Mouse (Mus musculus): ENCODE measurements at regions not wholly inside any gene's neighbourhood (a gene's known extent, or its start where the extent isn't known, plus 50 kb on each side); places are given as distances from the start of the nearest gene placed in this dataset.
A peak's percentile ranks its signal among the peaks of the same experiment; 100 is the strongest.

DNA sequence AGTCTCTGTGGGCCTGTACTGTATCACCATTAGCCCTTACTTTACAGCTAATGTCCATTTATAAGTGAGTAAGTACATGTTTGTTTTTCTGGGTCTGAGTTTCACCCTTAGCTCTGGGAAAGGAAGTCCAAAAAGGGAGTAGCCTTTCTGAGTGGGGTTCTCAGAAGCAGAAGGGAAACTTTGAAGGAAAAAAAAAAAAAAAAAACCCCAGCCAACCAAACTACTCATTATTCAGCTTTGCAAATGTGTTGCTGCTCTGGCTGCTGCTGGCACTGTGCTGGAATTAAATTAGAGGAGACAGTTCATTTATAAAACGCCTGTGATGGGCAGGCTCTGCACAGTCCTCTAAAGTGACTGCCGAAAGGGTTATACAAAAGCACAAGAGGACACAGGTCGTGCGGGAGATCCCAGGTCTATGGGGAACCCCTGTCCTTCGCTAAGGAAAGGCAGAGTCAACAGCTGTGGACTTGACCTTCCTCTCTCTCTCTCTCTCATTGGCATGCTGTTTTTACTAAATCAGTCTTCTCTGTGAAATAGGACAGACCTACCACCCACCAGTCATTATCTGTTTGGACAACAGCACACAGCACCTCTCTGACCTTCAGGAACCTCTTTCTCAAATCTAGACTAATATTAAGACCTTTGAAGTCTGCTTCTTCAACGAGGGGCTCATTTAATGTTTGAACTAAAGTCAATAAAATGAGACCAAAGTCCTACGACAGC is 165.4 kb downstream of the Cd47 start:
- peak in 1 of 2 experiments; percentile 30 for DNase-seq
- H3K27me3 ChIP-seq (ENCODE audit: control insufficient read depth, insufficient read depth, low read length) = no peaks in the 10 kb centered on the region
- TF ChIP-seq POLR2A (IDR thresholded peaks at IDR 0.05; ENCODE audit: insufficient read depth, low read depth, low read length) (no peak), EP300 (IDR thresholded peaks at IDR 0.05; ENCODE audit: insufficient read depth, low read depth, low read length) (no peak), CTCF (IDR thresholded peaks at IDR 0.05) (no peak)
- H3K36me3 ChIP-seq (ENCODE audit: control insufficient read depth, insufficient read depth, low read length) = no peaks in the 10 kb centered on the region
- no peak overlapping the region for H3K9ac ChIP-seq (ENCODE audit: low read depth, low read length)
- 29% methylated on average over 7 of the region's 7 CpGs for WGBS
- H3K4me3 ChIP-seq = no peak overlapping the region
- peak overlapping the region; percentile 47 for H3K27ac ChIP-seq
- H3K79me2 ChIP-seq (replicated peaks; ENCODE audit: control insufficient read depth, insufficient read depth, low read length) = no peaks in the 10 kb centered on the region
- peaks cover 2% of the 10 kb centered on the region for H3K4me1 ChIP-seq (ENCODE audit: control insufficient read depth, insufficient read depth, low read length)
- intact Hi-C loops (cut with DNase I) = no loop called here

- H3K4me1 ChIP-seq (ENCODE audit: control insufficient read depth, insufficient read depth, low read length) = peaks cover 2% of the 10 kb centered on the region
- no peaks in the 10 kb centered on the region for H3K27me3 ChIP-seq (ENCODE audit: control insufficient read depth, insufficient read depth, low read length)
- no peak for TF ChIP-seq POLR2A (IDR thresholded peaks at IDR 0.05; ENCODE audit: insufficient read depth, low read depth, low read length)
- TF ChIP-seq CTCF (IDR thresholded peaks at IDR 0.05) = no peak
- no peak for TF ChIP-seq EP300 (IDR thresholded peaks at IDR 0.05; ENCODE audit: insufficient read depth, low read depth, low read length)
- DNase-seq = no peak
- H3K36me3 ChIP-seq (ENCODE audit: control insufficient read depth, insufficient read depth, low read length) = no peaks in the 10 kb centered on the region
- intact Hi-C loops (cut with DNase I) = no loop called here
- no peaks in the 10 kb centered on the region for H3K79me2 ChIP-seq (replicated peaks; ENCODE audit: control insufficient read depth, insufficient read depth, low read length)
- H3K4me3 ChIP-seq = no peak overlapping the region
- H3K27ac ChIP-seq = no peak overlapping the region; the same call in none of the 2 replicates
- no peak overlapping the region for H3K9ac ChIP-seq (ENCODE audit: low read depth, low read length)
- 76% methylated on average over 2 of the region's 2 CpGs for WGBS
These were observed 165.9 kb downstream of the Cd47 start for GRCm38 (mm10) chr16:49966251-49966588.

DNA sequence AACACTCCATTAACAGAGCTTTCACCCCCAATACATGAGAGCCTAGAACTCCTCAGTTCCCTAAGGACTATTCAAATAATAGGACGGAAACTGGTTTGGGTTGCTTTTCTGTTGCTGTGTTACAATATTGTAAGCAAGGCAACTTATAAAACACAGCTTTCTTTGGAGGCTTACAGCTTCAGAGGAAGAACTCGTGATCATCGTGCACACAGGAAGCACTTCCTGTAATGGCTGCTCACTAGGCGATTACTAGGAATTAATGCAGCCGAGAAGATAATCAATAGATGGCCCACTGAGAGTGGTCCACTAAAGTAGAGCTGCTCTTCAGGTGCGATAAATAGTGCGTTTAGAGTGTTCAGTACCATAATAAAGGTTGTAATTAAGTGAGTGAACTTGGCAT is 166.8 kb downstream of the Cd47 start:
- Histone ChIP-seq H3K4me1 (ENCODE audit: control insufficient read depth, insufficient read depth, low read length) (peaks cover 2% of the 10 kb centered on the region), H3K4me3 (no peak overlapping the region), H3K79me2 (replicated peaks; ENCODE audit: control insufficient read depth, insufficient read depth, low read length) (no peaks in the 10 kb centered on the region), H3K36me3 (ENCODE audit: control insufficient read depth, insufficient read depth, low read length) (no peaks in the 10 kb centered on the region), H3K9ac (ENCODE audit: low read depth, low read length) (no peak overlapping the region), H3K27me3 (ENCODE audit: control insufficient read depth, insufficient read depth, low read length) (no peaks in the 10 kb centered on the region), H3K27ac (no peak overlapping the region)
- TF ChIP-seq CTCF (IDR thresholded peaks at IDR 0.05) (no peak), EP300 (IDR thresholded peaks at IDR 0.05; ENCODE audit: insufficient read depth, low read depth, low read length) (no peak), POLR2A (IDR thresholded peaks at IDR 0.05; ENCODE audit: insufficient read depth, low read depth, low read length) (no peak)
- 72% methylated on average over 7 of the region's 7 CpGs for WGBS
- intact Hi-C loops (cut with DNase I) = no loop called here
- no peak for DNase-seq

DNA sequence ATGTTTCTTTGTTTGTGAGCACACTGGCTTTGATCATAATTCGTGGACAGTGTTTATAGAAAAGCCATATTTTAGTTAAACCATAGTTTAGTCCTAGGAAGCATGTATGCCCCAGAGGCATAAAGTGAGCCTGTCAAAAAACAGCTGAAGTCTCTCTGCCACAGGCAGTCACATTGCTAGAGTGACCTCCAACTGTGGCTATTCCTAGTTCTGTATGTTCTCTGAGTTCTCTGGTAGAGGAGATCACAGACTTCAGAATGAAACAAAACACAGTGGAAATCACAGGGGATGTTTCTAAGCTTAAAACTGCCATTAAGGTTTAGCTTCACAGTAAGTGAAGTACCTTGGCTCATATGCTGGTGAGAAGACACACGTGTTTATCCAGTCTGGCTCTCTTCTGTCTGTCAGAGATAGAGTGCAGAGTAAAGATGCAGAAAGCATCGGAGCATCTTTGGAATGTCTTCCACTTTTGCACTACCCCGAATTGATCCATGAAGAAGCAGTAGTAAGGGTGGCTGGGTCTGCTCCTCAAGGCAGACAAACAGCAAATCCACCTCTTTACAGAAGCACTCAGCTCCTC is 168.0 kb downstream of the Cd47 start:
- intact Hi-C loops (cut with DNase I) = no loop called here
- no peak for TF ChIP-seq EP300 (IDR thresholded peaks at IDR 0.05; ENCODE audit: insufficient read depth, low read depth, low read length)
- TF ChIP-seq POLR2A (IDR thresholded peaks at IDR 0.05; ENCODE audit: insufficient read depth, low read depth, low read length) = no peak
- no peak for TF ChIP-seq CTCF (IDR thresholded peaks at IDR 0.05)
- H3K9ac ChIP-seq (ENCODE audit: low read depth, low read length) = no peak overlapping the region
- no peak overlapping the region for H3K27ac ChIP-seq
- peaks cover 2% of the 10 kb centered on the region for H3K4me1 ChIP-seq (ENCODE audit: control insufficient read depth, insufficient read depth, low read length)
- 76% methylated on average over 4 of the region's 4 CpGs for WGBS
- DNase-seq = no peak
- no peak overlapping the region for H3K4me3 ChIP-seq
- no peaks in the 10 kb centered on the region for H3K27me3 ChIP-seq (ENCODE audit: control insufficient read depth, insufficient read depth, low read length)
- no peaks in the 10 kb centered on the region for H3K36me3 ChIP-seq (ENCODE audit: control insufficient read depth, insufficient read depth, low read length)
- H3K79me2 ChIP-seq (replicated peaks; ENCODE audit: control insufficient read depth, insufficient read depth, low read length) = no peaks in the 10 kb centered on the region

DNA sequence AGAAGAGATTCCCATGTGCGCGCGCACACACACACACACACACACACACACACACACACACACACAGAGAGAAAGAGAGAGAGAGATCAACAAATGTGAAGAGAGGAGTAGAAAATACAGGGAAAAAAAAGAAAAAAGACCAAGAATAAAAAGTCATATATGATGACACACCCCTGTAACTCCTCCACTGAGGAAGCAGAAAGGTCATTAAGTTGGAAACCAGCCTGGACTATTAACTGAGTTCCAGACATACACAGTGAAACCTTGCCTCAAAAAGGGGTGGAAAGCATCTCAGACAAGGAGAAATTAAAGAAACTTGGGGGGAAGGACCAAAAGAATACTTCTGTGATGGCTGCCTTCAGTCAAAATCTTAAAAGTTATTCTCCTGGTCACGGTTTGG is 168.7 kb downstream of the Cd47 start:
- 97% methylated on average over 4 of the region's 4 CpGs for WGBS
- Histone ChIP-seq H3K4me3 (no peak overlapping the region), H3K27me3 (ENCODE audit: control insufficient read depth, insufficient read depth, low read length) (no peaks in the 10 kb centered on the region), H3K36me3 (ENCODE audit: control insufficient read depth, insufficient read depth, low read length) (no peaks in the 10 kb centered on the region), H3K4me1 (ENCODE audit: control insufficient read depth, insufficient read depth, low read length) (peaks cover 2% of the 10 kb centered on the region), H3K9ac (ENCODE audit: low read depth, low read length) (no peak overlapping the region), H3K27ac (no peak overlapping the region), H3K79me2 (replicated peaks; ENCODE audit: control insufficient read depth, insufficient read depth, low read length) (no peaks in the 10 kb centered on the region)
- DNase-seq = no peak
- TF ChIP-seq POLR2A (IDR thresholded peaks at IDR 0.05; ENCODE audit: insufficient read depth, low read depth, low read length) (no peak), EP300 (IDR thresholded peaks at IDR 0.05; ENCODE audit: insufficient read depth, low read depth, low read length) (no peak), CTCF (IDR thresholded peaks at IDR 0.05) (no peak)
- intact Hi-C loops (cut with DNase I) = no loop called here

- TF ChIP-seq POLR2A (IDR thresholded peaks at IDR 0.05; ENCODE audit: insufficient read depth, low read depth, low read length) (no peak), CTCF (IDR thresholded peaks at IDR 0.05) (no peak), EP300 (IDR thresholded peaks at IDR 0.05; ENCODE audit: insufficient read depth, low read depth, low read length) (no peak)
- no peak for DNase-seq
- 92% methylated on average over 2 of the region's 2 CpGs for WGBS
- peaks cover 2% of the 10 kb centered on the region for H3K4me1 ChIP-seq (ENCODE audit: control insufficient read depth, insufficient read depth, low read length)
- H3K4me3 ChIP-seq = no peak overlapping the region
- no peaks in the 10 kb centered on the region for H3K79me2 ChIP-seq (replicated peaks; ENCODE audit: control insufficient read depth, insufficient read depth, low read length)
- intact Hi-C loops (cut with DNase I) = no loop called here
- H3K9ac ChIP-seq (ENCODE audit: low read depth, low read length) = no peak overlapping the region
- no peak overlapping the region for H3K27ac ChIP-seq
- H3K36me3 ChIP-seq (ENCODE audit: control insufficient read depth, insufficient read depth, low read length) = no peaks in the 10 kb centered on the region
- H3K27me3 ChIP-seq (ENCODE audit: control insufficient read depth, insufficient read depth, low read length) = no peaks in the 10 kb centered on the region
These were observed 169.5 kb downstream of the Cd47 start for GRCm38 (mm10) chr16:49969693-49970296.
